Mouse (Mus musculus): ENCODE results near the gene Pak7.
"Not testable (repeated sequence)": the region's sequence is repeated elsewhere in the genome, so short reads cannot be mapped to it uniquely, and the experiment has no call there.

Pak7 gene

DNA sequence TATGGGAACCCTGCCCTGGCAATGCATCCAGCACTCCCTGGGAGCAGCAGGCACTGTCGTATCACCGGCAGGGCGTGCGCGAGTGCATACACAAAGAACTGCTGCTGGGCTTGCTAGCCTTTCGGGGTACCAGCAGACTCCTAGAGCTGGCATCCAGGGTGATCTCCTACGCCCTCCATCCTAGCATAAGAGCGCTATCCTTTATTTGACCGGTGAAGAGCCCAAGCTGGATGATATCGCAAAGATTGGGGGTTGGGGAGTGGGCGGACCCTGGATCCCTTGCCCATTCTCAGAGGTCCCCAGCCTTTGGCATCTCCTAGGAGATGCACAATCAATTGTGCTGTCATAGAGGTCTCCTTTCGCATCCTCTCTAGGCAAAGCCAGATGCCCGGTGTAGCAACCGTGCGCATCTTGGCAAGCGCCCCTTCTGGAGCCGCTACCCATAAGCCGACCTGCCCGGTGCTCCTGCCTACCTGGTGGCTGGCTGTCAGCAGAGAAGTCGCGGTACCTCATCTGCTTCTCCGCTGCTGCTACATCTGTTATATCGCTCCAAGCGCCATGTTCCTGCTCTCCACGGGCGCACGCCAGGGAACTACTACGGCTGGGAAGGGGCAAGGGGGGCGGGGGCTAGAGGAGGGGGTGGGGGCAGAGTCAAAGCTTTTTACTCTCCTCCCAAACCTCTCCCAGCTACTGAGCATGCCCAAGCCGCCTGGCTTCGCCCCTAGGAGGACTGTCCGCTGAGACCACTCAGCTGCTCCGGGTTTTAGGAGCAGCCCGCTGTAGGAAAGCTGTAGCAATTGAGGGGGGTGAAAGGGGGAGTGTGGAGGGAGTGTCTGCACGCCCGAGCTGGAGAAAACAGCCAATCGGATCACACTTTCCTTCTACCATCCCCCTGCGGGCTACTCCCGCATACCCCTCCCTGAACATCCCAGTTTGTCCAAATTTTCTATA, at the start of gene Pak7:
TSS of gene Pak7 (minus strand) at position 787 of the 951 bp plus-strand sequence.
- DNase-seq (ENCODE audit: low spot score) = peak; percentile 79

DNA sequence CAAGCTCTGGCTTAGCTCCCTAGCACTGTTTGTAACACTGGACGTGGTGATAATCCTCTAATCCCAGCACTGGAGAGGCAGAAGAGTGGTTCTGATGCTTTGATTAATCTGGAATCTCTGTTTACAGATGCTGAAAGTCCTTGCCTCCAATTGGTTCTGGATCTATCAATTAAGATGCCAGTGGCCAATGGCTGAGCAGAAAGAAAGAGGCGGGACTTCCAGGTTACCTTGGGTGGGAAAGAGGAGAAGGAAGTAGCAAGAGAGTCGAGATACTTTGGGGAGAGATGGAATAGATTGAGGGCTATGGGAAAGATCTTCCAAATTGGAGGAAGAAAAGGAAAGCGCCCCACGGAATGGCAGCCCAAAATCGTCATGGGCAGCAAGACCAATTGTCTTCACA, 37.8 kb upstream of the Pak7 start:
- DNase-seq (ENCODE audit: low spot score) = no peak

DNA sequence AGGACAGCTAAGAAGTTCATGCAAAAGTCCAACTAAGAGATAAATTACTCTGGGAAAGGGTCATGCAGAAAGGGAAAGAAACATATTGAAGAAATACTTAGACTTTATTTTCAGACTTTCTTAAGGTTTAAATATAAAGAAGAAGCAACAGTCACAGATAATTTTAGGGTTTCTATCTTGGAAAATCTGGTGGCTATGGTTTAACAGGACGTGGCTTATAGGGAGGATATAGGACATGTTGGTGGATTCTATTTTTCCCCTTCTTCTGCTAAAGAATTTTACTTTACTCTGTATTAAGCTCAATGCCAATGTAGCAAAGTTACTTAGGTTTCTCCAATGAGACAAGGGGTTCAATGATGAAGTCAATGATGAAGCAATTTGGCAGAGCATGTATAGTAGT, 31.8 kb upstream of the Pak7 start:
- DNase-seq (ENCODE audit: low spot score) = no peak

GRCm38 (mm10) chr2:136416381-136416780, 28.6 kb upstream of the Pak7 start:
- DNase-seq (ENCODE audit: low spot score) = peak; percentile 17

GRCm38 (mm10) chr2:136402587-136402986, 14.8 kb upstream of the Pak7 start:
- no peak for DNase-seq (ENCODE audit: low spot score)

DNA sequence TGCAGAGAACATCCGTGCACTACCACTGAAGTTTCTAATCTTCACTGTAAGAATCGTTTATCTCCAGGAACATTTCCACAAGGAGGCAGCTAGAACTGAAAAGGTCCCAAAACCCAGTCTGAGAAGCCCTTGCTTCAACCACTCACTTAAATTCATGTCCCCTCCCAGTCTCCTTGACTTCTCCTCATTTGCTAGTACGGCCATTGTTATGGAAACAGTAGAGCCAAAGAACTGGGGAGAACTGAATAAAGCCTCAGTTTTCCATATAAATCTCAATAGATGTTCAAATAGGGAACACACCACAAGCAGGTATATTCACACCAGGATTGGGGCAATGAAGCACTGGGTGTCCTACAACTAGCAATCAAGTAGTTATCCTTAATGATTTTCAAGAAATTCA, 12.4 kb downstream of the Pak7 start:
- DNase-seq (ENCODE audit: low spot score) = no peak

GRCm38 (mm10) chr2:136372361-136372760, 15.4 kb downstream of the Pak7 start:
- no peak for DNase-seq (ENCODE audit: low spot score)

- DNase-seq (ENCODE audit: low spot score) = no peak
Measured at GRCm38 (mm10) chr2:136351393-136352096, 36.2 kb downstream of the Pak7 start.

GRCm38 (mm10) chr2:136350459-136350858, 37.3 kb downstream of the Pak7 start:
- no peak for DNase-seq (ENCODE audit: low spot score)

DNA sequence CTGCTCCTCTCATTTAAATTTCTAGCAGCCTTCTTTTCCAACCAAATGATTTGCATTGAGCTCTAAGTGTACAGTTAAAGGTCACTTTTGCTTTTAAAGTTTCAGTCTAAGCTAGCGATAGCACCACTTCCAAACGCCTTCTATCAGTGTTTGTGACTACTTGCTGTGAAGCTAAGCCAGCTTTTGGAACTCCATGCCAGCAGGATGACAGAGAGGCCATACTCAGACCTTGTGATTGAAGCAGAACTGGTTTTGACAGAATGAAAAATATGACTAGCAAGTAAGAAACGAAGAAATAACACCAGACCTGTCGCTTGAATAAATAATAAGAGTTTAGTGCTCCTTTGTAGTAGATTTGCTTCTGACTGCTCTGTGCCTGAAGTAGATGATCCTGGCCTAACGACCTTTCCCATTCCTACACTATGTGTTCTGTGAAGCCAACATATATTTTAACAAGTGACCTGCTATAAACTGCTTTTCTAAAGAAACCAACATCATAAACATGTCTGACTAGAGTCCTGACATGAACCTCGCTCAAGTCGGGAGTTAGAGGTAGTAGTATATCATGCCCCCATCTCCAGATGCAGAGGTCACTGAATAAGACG, 38.0 kb downstream of the Pak7 start:
- no peak for DNase-seq (ENCODE audit: low spot score)

DNA sequence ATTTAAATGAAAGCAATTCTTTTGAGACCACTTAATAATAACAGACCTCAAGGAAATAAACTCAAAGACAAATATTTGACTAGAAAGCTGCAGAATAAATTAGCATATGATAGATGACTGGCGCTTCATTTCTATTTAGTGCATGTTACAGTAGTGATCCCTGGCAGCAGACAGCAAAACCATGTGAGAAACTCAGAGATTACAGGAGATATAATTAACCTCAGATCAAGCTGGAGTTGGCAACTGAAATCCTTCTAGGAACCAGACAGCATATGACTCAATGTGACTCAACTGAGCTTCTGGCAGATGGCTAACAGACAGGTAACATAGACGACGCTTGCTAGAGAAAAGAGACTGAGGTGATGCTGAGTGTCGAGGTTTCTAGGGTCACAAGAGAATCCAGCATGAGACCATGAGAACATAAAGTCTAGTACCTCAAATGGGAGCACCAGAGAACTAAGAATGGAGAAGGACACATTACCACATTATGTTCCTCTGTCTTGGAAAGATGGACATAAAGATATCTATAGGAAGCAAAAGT, 43.5 kb downstream of the Pak7 start:
- not testable (repeated sequence) for DNase-seq (ENCODE audit: low spot score)

GRCm38 (mm10) chr2:136329974-136330373, 57.8 kb downstream of the Pak7 start:
- no peak for DNase-seq (ENCODE audit: low spot score)

- no peak for DNase-seq (ENCODE audit: low spot score)
Measured at GRCm38 (mm10) chr2:136325646-136326045, 62.1 kb downstream of the Pak7 start.

DNA sequence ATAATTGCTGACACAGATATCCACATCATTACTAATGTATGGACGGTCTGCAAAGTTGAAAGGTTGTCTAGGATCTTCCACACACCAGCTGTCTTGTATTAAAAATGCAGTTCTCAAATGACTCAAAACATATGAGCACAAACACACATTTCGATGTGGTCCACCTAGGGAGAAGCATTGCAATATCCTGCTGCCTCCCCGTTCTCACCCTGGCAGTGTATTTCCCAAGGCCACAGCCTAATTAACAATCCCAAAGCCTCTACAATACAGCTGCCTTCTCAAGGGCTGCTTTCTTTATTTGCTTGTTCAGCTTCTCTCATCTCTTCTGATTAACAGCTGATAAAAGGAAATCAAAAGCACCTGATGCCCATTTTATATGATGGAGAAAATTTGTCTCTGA, 78.5 kb downstream of the Pak7 start:
- DNase-seq (ENCODE audit: low spot score) = no peak

DNA sequence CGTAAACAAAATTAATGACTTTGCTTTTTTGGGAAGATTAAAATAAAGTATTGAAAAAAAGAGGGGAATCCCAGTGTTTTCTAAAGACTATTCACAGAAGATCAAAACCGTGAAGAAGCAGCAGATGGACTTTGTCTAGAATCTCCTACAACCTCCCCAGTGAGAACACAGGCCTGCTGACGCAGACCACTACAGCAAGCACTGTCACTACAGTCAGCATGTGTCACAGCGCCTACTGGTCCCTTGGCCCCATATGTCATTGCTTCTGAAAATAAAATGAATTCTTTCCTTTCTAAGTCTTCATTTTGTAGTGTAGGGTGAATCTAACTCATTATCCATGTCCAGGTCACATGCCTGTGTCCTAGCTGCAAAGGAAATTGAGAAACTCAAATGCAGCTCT, 79.0 kb downstream of the Pak7 start:
- DNase-seq (ENCODE audit: low spot score) = no peak

DNA sequence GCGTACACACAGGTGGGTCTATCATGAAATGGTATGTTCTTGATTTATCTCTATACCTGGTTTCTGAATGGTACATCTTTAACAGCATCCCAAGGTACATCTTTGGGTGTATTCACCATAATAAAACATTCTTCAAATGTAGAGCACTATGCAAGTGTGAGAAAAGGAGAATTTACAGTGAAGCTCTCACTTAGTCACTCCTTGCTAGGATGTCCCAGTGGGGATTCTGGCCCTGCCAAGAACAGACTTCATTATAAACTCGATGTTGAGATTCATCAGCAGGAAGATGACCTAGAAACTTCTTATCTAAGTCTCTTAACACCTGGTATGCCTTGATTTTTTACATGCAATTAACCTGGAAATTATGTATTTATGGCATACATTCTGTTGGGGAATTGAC, 85.6 kb downstream of the Pak7 start:
- DNase-seq (ENCODE audit: low spot score) = no peak

- peak; percentile 63 for DNase-seq (ENCODE audit: low spot score)
Measured at GRCm38 (mm10) chr2:136301406-136301805, 86.4 kb downstream of the Pak7 start.

GRCm38 (mm10) chr2:136297371-136297770, 90.4 kb downstream of the Pak7 start:
- DNase-seq (ENCODE audit: low spot score) = no peak

- no peak for DNase-seq (ENCODE audit: low spot score)
Measured at GRCm38 (mm10) chr2:136282043-136282442, 105.7 kb downstream of the Pak7 start.

- DNase-seq (ENCODE audit: low spot score) = not testable (repeated sequence)
Measured at GRCm38 (mm10) chr2:136241960-136242359, 145.8 kb downstream of the Pak7 start.

DNA sequence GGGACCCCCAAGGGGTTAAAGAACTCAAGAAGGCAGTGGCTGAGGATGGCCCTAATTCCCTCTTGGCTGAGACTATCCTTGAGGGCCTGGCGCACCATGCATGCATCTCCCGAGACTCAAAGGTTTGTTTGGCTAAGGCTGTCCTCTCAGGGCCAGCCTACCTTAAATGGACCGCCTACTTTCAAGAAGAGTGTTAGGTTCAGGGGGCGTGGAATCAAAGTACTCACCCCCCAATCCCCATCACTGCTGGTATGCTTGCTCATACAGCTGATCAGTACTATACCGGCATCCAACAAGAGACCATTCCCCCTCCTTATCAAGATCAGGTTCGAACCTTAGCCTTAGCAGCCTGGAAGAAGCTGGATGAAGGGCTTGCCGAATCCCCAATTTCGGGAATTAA, 156.5 kb downstream of the Pak7 start:
- DNase-seq (ENCODE audit: low spot score) = no peak

DNA sequence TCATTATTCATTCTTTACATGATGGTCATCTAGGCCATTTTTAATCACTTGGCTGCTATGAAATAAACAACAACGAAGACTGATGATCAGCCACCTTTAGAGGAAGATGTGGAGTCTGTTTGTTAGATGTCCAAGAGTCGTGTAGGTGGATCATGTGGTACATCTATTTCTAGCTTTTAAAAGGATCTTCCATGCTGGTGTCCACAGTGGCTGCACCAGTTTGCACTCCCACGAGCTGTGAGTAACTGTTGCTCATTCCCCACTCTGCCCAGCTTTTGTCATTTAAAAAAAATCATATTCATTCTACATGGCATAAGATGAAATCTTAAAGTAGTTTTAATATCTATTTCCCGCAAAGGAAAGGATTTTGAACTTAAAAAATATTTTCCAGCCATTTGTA, 183.7 kb downstream of the Pak7 start:
- no peak for DNase-seq (ENCODE audit: low spot score)

DNA sequence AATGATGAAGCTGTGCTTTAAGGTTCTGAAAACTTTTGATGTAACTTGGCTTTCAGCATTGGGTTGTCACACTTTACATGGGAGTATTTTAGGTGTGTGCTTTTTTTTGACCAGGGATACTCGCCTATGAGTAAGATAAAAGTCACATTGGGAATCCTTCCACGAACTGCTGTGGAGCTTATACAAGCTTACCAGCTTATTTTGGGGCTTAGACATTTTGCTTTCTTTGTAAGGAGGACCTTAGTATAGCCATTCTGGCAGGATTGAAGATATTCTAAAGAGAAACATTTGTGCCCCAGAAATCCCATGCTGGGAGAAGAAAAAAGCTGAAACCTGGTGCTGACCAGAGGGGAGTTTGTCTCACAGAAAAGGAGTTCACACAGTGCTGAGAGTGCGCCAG, 212.7 kb downstream of the Pak7 start:
- no peak for DNase-seq (ENCODE audit: low spot score)

Data from layer of hippocampus, adult 11-12 months (tissue).